Mouse (Mus musculus): ENCODE results near the gene Usp10.

Gene Usp10

DNA sequence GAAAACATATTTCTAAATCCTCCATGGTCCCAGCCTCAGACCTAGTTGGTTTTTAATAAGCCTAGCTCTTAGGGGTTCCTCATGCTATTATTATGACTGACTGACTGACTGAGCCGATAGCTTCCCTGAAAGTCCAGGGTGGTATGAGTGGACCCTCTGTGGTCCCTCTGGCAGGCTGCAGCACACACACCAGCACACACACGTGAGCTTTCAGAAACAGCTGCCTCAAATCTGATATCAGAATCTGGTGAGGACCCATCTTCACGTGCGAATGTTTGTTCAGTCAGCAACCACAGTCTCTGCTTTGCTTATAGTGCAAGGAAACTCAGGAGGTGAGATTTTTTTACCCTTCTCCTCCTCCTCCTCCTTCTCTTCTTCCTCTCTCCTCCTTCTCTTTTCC, 54.7 kb downstream of the Usp10 start:
- no peak for DNase-seq

DNA sequence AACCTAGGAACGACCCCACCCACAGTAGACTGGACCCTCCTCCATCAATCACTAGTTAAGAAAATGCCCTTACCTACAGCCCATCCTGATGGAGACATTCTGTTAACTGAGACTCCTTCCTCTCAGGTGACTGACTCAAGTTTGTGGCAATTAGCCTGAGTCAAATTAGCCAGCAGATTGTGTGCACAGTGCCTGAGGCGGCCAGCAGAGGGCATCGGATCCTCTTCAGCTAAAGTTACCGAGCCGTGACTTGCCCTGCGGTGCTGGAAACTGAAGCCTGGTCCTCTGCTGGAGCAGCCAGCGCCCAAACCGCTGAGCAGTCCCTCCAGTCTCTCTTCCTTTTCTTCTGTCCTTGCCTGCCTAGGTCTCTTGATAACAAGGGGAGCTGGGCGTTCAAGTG, 57.3 kb downstream of the Usp10 start:
- no peak for DNase-seq

DNA sequence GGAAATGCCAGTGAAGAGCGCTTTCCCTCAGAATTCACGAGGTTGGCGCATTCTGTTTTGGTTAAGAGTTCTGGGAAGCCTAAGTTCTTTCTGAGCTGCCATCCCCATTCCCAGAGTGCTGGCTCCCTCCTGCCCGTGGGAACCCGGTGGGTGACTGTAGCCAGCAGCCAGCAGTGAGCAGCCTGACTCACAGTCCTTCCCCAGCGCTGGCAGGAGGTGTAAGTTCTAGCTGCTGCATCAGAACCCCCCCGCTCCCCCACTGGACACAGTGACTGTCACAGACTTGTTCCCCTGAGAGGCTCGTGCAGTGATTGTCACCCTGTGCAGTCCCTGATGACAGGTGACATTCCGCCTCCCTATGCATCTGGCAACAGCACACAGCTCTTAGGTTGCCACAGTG, 60.0 kb downstream of the Usp10 start:
- no peak for DNase-seq

DNA sequence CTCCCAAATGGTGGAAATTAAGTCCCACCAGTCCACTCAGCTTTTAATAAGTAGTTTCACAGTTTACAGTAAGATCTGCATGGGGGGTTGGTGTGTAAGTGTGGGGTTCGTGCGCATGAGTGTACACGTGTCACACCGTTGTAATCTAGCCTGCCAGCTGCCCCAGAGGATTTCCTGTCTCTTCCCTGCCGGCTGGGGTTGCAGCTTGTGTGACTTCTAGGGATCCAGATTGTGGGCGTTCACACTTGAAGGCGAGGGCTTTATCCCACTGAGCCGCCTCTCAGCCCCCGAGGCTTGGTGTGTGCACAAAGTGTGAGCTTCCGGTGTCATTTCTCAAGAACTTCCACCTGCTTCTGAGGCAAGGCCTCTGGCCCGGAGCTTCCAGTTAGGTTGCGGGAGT, 62.4 kb downstream of the Usp10 start:
- peak; percentile 39 for DNase-seq

DNA sequence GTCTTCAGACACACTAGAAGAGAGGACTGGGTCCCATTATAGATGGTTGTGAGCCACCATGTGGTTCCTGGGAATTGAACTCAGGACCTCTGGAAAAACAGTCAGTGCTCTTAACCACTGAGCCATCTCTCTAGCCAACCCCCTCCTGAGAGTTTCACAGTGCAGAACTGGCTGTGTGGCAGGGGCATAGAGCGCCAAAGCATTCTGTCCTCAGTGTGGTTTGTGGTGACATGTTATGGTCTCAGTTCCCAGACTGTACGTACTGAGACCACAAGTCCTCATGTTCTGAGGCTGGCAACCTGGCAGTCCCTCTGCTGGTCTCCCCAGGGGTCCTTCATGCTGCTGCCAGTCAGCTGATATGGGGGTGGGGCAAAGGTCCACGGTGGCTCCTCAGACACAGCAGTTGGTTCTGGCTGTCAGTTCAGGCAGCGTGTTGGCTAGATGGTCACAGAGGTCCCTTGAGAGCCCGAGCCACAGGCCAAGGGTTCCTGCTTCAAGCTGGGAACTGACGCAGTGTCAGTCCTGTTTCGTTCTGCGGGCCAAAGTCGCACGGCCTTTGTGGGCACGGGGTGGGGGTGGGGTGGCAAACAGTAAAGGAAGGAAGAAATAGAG, 68.7 kb downstream of the Usp10 start:
- no peak for DNase-seq

DNA sequence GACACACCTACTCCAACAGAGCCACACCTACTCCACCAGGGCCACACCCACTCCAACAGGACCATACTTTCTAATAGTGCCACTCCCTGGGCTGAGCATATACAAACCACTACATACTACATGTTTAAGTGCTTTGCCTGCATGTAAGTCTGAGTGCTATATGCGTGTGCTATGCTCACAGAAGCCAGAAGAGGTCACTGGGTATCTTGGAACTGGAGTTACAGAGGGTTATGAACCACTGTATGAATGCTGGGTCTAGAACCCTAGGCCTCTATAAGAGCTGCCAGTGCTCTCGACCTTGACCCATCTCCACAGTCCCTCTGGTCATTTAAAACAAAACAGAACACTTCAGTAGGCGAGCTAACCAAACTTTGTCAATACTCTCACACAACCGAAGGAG, 71.1 kb downstream of the Usp10 start:
- no peak for DNase-seq

DNA sequence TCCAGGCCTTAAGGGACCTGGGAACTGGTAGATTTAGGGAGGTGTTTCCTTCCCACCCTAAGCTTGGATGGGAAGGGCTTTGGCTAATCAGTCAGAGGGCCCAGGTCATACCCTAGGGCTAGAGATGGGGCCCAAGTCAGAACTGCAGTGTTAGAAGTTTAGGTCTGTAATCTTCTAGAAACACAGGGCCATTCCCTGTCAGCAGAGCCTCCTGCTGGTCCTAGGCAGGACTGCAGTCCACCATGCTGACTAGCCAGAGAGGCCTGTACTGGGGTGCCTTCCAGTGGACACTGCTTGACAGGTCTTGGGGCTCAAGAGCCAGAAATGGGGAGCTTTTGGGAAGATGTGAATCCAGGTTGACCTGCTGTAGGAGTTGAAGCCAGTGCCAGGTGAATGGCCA, 73.9 kb downstream of the Usp10 start:
- peak; percentile 61 for DNase-seq

DNA sequence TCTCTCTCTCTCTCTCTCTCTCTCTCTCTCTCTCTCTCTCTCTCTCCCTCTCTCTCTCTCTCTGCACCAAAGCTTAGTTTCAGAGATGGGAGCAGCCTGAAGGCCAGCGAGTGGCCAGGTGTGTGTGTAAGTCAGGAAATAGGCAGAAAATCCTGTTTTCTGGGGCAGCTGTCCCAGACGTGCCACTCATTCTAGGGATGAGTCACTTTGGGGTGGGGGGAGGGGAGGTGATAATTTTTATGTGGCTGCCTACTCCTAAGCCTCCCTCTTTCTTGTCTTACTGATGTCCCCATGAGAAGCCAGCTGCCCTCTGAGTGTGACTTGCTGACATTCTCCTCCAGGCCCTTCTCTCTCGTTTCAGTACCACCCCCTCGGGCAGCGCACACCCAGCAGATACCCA, 76.0 kb downstream of the Usp10 start:
- DNase-seq: no peak

DNA sequence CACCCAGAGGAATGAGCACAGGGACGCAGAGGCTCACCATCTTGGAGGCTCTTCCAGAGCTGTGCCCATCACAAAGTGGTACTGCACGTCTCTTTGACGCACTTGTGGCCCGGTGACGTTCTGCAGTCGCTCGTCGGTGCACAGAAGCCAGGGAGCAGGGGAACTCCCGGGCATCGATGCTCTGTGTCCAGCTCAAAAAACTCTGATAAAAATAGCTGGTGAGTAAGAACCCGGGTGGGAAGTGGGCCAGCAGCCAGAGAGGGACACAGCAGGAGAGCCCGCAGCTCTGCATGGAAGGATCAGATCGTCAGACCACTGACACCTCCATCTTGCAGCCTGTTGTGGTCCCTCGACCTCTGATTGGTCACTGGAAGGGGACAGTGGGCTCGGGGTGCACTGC, 77.9 kb downstream of the Usp10 start:
- DNase-seq: peak; percentile 53

DNA sequence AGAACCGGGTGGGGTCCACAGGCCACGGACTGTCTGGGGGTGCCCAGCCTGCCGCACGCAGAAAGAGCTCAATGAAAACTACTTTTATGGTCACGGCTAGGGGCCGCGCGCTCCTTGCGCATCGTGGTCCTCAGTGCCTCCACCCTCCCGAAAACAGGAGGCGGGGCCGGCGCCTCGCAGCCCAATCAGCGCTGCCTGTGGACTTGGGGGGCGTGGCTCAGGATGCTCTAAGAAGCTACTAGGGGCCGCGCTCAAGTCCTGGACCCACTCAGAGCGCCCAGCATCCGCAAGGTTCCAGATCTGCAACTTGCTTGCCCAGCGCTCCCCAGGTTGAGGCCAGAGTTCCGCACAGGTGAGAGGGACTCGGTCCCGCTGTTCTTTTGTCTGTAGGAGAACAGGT, 82.1 kb downstream of the Usp10 start, which contains the start of gene Crispld2:
Gene Crispld2 (plus strand): TSS at position 190 of the 400 bp plus-strand sequence.
- DNase-seq: peak; percentile 91

DNA sequence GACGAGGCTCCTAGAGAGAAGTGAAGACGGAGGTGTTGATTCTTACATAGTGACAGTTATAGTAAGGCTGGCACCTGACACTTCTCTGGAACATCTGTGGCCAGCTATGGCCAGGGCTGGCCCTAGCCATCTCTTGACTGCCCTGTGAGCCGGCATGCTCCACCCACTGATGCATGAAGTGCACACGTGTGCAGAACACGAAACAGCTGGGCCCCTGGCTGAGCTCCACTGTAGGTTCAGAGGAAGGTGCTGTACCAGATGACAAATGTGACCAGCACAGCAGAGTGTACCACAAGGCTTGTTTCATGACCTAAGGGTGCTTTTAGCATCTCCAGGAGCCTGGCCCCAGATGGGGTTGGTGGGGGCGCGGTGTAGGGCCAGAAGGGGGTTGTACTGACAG, 84.0 kb downstream of the Usp10 start:
- DNase-seq: no peak

DNA sequence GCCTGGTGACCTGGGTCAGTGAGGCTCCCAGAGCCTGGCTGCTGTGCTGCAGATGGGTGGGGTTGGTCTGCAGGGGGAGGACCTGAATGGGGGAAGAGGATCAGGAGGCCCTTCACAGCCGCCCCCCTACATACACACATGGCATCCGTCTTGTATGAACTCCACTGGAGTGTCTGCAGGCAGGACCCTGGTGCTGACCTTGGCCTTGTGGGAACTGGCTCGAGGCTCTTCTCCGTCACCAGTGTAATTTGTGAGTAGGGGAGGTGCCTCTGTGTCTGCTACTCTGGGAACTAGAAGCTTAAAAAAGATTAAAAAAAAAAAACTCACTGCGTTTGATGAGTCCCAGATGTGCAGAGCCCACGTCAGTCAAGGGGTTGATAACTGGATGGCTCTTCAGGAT, 84.4 kb downstream of the Usp10 start:
- DNase-seq: peak; percentile 41

DNA sequence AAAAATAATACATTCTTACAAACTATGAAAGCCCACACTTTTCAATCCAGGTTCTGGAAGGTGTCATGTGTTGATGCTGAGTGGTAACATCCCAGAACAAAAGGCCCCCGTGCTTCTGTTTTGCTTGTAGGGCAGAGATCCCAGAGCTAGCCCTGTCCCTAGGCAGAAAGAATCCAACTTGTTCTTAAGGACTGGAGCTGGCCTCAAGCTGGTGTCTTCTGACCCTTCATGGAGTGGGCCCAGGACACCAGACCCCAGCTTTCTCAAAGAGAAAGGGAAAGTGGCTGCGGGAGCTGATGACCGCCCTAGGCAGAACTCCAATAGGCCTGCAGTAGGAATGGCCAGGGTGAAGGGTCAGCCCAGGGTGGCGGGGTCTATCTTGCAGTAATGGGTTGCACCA, 87.1 kb downstream of the Usp10 start:
- DNase-seq: no peak

DNA sequence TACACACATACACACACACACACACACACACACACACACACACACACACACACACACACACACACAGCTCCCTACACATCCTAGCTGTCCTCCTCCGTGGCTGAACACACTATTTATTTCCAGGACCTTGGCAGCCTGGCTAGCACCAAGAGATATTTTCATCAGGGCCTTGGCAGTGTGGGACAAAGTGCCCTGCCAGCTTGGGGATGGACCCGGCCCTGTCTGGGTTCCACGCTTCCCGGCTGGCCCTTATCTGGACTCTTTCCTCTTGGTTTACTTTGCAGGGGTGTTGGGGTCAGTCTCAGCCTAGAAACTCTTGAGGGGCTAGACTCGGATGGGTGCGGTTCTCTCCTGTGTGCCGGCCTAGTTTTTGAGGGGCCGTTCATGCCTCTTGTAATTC, 90.3 kb downstream of the Usp10 start:
- DNase-seq: no peak

DNA sequence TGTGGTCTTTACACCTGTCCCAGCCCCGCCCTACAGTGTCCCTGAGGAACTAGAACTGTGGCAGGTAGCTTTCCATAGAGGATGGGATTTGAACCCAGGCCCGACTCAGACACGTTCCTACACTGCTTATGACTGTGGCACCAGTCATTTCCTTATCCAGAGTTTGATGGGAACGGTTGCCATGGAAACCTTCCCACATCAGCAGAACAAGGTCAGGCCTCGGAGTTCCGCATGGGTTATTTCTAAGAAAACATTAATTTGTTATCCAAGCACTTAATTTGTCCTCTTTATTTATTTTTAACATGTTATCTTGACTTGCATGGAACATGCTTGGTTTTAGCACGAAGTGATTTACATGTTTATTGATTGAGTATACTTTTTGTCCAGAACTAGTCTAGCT, 91.6 kb downstream of the Usp10 start:
- DNase-seq: peak; percentile 75

DNA sequence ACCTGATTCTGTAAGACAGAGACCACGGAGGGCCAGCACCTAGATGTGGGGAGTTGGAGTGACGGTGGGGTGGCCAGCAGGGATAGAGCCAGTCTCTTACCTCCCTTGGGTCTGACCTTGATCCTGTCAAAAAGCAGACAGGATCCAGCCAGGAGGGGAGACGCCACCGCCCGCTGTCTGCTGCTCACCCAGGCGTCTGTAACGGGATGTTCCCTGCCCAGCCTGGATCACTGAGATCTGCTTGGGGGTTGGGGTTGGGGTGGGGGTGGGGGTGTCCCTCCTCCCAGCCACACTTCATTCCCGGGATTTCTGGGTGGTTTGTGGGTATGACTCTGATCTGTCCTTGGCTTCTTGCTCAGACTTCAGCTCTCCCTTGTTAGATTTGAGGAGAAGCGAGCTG, 92.2 kb downstream of the Usp10 start:
- no peak for DNase-seq

DNA sequence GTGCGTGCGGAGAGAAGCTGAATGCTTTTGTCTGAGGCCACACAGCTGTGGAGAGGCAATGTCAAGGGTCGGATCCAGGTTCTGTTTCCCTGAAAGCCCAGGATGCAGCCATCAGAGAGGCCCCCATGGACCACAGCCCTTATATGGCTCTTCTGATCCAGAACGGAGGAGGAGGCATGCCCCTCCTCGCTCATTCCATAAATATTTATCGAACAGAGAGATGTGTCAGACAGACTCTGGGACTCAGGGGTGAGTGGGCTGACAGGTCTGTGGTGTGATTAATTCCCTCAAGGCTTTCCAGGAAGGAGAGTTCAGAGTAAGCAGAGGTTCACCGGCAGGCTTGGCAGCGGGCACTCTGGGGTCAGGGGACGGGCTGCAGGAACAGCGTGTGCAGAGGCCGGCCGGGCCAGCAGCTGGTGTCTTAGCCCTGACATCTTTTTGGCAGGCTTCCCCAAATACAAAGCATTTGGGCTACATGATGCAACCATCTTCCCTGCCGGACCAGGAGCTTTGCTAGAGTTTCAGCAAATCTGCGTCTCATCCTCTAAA, 94.1 kb downstream of the Usp10 start:
- peak; percentile 77 for DNase-seq

DNA sequence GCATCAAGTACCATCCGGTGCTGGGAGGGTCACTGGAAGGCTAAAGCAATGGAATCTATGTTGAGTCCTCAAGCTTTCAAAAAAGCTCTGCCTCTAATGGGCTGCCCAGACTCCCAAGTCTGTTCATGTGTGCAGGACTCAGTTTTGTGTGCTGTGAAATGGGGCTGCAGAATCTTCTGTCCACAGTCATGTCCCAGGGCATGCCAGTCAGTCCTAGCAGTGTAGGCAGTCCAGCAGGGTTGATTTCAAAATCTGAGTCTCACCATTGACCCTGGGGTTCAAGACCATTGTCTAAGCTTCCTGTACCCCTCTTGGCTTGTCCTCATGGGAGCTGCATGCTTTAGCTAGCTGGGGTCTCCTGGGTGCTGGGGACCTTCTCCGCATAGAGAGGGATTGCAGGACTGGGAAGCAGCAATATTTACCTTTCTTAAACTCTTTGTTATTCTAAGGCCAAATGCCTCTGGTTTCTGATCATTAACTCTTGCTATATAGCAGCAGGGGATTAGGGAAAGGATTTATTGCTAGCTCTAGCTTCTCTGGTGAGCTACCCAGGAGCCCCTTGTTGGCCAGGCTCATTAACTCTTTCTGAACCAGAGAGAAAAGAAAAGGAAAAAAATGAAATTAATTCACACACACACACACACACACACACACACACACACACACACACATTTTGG, 94.7 kb downstream of the Usp10 start:
- DNase-seq: no peak

DNA sequence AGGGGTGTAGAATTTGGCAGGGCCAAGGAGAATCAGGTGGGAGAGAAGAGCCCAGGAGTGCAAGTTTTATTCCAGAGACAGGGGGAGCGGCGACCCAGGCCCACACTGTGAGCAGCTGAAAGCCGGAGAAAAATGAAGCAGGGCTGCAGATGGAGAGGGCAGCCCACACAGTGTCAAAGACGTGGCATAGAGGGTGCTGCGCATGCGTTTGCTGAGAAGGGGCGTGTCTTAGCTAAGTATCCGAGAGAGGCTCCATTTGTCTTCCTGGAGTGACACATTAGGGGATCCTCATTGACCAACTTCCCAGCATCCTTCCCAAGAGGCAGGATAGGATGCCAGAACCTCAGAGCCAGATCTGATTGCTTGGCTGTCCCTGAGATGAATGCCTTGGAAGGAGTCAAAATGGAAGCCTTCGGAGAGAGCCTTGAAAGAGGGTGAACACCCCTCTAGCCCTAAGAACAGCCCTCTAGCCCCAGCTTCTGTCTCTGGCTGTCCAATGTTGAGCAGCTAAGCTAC, 96.5 kb downstream of the Usp10 start:
- no peak for DNase-seq
